Mouse (Mus musculus) heart, embryonic 16.5 days (tissue): ENCODE results near the gene Haghl. TPM values are rescaled to one million over a fixed set of nuclear protein-coding genes. Genes with fewer than 3 reads are reported as not detected.

Experiments
- ATAC-seq: fragments of 200-750 bp; cut with Nextera tagmentation; replicated peaks from 2 replicates; pipeline ENCODE4 v1.8.0; 2017; ENCODE audit warnings: moderate number of reproducible peaks; ENCODE audit not compliant: insufficient read depth, low FRiP score; ENCODE audit errors: extremely low read depth
- H3K27ac ChIP-seq: fragments of 300-500 bp; sonication (generic); 2 replicates; pipeline ENCODE4 v1.5.1; 2014; ENCODE audit warnings: mild to moderate bottlenecking, low read length, control low read depth, moderate library complexity
- H3K27me3 ChIP-seq: fragments of 300-500 bp; sonication (generic); 2 replicates; pipeline ENCODE4 v1.6.1; 2014; ENCODE audit warnings: low read length, mixed read lengths; ENCODE audit not compliant: control insufficient read depth, insufficient read depth
- H3K36me3 ChIP-seq: fragments of 300-500 bp; sonication (generic); 2 replicates; pipeline ENCODE4 v1.6.1; 2014; ENCODE audit not compliant: control insufficient read depth, insufficient read depth
- H3K4me1 ChIP-seq: fragments of 300-500 bp; sonication (generic); 2 replicates; pipeline ENCODE4 v1.6.1; 2014; ENCODE audit warnings: low read length, mixed read lengths; ENCODE audit not compliant: control insufficient read depth, insufficient read depth
- H3K4me2 ChIP-seq: fragments of 300-500 bp; sonication (generic); 2 replicates; pipeline ENCODE4 v1.6.1; 2014; ENCODE audit warnings: low read depth, mild to moderate bottlenecking, control low read depth, low read length
- H3K4me3 ChIP-seq: fragments of 300-500 bp; sonication (generic); 2 replicates; pipeline ENCODE4 v1.5.1; 2014; ENCODE audit warnings: mild to moderate bottlenecking, control low read depth, low read length
- H3K9ac ChIP-seq: fragments of 300-500 bp; sonication (generic); 2 replicates; pipeline ENCODE4 v1.6.1; 2014; ENCODE audit warnings: low read length, control low read depth
- H3K9me3 ChIP-seq: fragments of 300-500 bp; sonication (generic); replicated peaks from 2 replicates; pipeline ENCODE4 v1.6.1; 2016; ENCODE audit warnings: low read length; ENCODE audit not compliant: control insufficient read depth
- WGBS: fragments of 180-500 bp; shearing (Covaris S2); extraction: QIAGEN DNeasy Blood & Tissue Kit; methylation state at CpG from one replicate; pipeline ENCODE4 v1.1.7; 2014; 5-methylcytosine and 5-hydroxymethylcytosine counted together
- polyA plus RNA-seq: library from polyadenylated mRNA; unstranded; fragments of >200 nt; fragmentation: Nextera tagmentation; extraction: Ambion mirVana; gene quantifications from 2 replicates; pipeline ENCODE4 v1.2.1, GENCODE M21; 2015

The Haghl gene
- polyA plus RNA-seq = 51.4 and 55.2 TPM in 2 replicates

DNA sequence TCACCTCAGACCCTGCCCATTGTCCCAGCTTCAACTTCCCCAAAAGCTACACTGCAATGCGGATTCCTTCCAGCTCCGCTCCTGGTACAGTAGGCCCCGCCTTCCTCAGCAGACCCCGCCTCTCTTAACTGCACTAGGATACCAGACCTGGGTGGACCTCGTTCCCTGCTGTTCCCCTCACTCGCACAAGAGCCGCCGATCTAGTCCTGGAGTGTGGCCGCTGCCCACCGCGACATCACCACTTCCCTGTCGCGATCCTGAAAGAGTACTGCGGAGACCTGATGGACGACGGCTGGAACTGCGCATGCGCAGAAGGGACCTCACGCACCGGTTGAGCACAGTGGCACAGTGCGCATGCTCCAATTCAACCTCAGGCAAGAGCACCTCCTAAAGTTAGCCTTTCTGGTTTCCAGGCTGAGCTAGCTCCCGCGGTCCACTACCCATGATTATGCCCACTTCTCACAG is at the start of gene Haghl:
Gene Haghl, minus strand, starts transcription at position 393 of the 465 bp plus-strand sequence.
- Histone ChIP-seq H3K36me3 (peaks cover 16% of the 10 kb centered on the region), H3K4me1 (peaks cover 22% of the 10 kb centered on the region), H3K9ac (peak within 1 kb of the TSS; percentile 77), H3K4me3 (peak within 1 kb of the TSS; percentile 85), H3K9me3 (no peaks in the 10 kb centered on the region), H3K27me3 (no peaks in the 10 kb centered on the region), H3K4me2 (peak within 1 kb of the TSS; percentile 84), H3K27ac (peak within 1 kb of the TSS; percentile 94)
- peak; percentile 88 for ATAC-seq
- under 1% methylated on average over 23 of the region's 23 CpGs for WGBS

DNA sequence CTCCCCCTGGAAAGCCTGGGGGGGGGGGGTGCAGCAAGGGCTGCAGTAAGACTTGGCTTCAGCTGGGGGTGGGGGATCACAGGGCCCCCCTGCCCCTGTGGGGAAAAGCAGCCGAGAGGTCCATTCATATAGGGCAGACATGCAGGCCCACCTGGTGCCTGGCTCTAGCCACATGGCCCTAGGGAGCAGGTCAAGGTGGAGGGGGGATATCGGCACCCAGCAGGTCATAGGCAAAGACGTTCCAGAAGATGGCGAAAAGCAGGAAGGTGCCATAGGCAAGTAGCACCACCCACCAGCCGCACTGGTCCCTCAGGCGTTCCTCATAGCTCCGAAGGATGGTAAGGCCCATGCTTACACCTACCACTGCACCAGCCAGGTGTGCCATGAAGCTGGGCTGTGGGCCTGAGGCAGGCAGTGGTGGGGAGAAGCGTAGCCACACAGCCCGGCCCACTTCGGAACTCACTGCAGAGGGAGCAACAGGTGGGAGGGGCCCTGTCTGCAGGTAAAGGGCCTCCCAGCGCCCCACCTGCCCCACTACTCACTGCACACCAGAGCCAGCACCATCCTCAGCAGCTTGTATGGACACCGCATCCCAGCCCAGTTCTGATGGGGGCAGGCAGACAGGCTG is 49.2 kb upstream of the Haghl start:
- WGBS = 88% methylated on average over 12 of the region's 12 CpGs
- peak overlapping the region; percentile 90 for H3K4me3 ChIP-seq
- peaks cover 58% of the 10 kb centered on the region for H3K4me1 ChIP-seq
- no peaks in the 10 kb centered on the region for H3K9me3 ChIP-seq
- peak overlapping the region; percentile 92 for H3K4me2 ChIP-seq
- no peak for ATAC-seq
- H3K27ac ChIP-seq = peak overlapping the region; percentile 99
- H3K27me3 ChIP-seq = no peaks in the 10 kb centered on the region
- peak overlapping the region; percentile 93 for H3K9ac ChIP-seq
- H3K36me3 ChIP-seq = peaks cover 26% of the 10 kb centered on the region

DNA sequence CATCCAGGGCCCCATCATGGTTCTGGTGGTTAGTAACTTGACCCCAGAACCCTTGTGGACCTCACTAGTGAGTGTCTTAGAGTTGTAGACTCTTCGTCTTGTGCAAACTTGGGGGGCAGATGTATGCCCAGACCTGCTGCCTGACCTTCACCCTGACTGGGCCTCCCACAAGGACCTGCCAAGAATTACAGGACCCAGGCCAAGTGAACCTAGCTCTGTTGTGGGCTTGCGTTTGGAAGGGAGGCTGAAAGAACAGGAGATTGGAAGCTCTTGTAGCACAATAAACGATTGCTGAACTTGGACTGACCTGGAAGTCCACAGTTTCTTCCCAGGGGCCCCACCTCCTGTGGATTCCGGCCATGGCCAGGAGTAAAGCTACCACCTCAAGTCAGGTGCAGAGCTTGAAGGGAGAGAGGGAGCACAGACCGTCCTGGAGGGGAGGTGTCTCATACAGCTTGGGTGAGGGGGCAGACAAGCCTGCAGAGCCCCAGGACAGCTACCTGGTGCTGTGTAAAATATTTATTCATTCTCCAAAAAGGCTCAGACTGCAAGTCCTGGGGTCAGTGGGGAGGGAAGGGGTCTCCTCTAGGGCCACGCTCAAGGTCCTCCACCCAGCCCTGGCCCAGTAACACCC is 48.6 kb upstream of the Haghl start:
- no peaks in the 10 kb centered on the region for H3K27me3 ChIP-seq
- no peak for ATAC-seq
- peaks cover 19% of the 10 kb centered on the region for H3K36me3 ChIP-seq
- peaks cover 63% of the 10 kb centered on the region for H3K4me1 ChIP-seq
- H3K9ac ChIP-seq = peak overlapping the region; percentile 93
- H3K4me3 ChIP-seq = peak overlapping the region; percentile 90
- WGBS = 18% methylated on average over 6 of the region's 6 CpGs
- peak overlapping the region; percentile 99 for H3K27ac ChIP-seq
- H3K9me3 ChIP-seq = no peaks in the 10 kb centered on the region
- H3K4me2 ChIP-seq = peak overlapping the region; percentile 92

DNA sequence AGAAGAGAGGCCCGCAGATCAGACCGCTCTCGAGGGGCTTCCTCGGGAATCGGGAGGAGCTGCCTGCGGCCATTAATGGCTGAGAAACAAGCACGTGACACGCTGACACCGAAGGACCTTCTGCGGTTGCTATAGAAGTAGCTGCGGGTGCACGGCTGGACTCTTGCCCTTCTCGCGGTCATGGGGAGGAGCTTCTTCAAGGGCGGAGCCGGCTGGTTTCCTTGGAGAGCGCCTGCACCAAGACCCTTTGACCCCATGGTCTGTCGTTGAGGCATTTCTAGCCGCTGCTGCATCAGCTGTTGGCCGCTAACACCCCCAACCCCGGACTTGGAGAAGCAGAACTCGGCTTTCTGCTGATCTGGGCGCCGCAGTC is 47.8 kb upstream of the Haghl start, which contains the start of gene Stub1:
Gene Stub1, minus strand, starts transcription at position 114 of the 373 bp plus-strand sequence.
- Histone ChIP-seq H3K4me2 (peak within 1 kb of the TSS; percentile 98), H3K9ac (peak within 1 kb of the TSS; percentile 97), H3K9me3 (no peaks in the 10 kb centered on the region), H3K27ac (peak within 1 kb of the TSS; percentile 99), H3K4me1 (peaks cover 67% of the 10 kb centered on the region), H3K4me3 (peak within 1 kb of the TSS; percentile 90), H3K27me3 (no peaks in the 10 kb centered on the region), H3K36me3 (peaks cover 18% of the 10 kb centered on the region)
- WGBS = under 1% methylated on average over 24 of the region's 24 CpGs
- ATAC-seq = peak; percentile 76

- Histone ChIP-seq H3K4me2 (peak overlapping the region; percentile 98), H3K9ac (peak overlapping the region; percentile 97), H3K9me3 (no peaks in the 10 kb centered on the region), H3K4me1 (peaks cover 70% of the 10 kb centered on the region), H3K36me3 (peaks cover 19% of the 10 kb centered on the region), H3K27ac (peak overlapping the region; percentile 99), H3K4me3 (peak overlapping the region; percentile 90), H3K27me3 (no peaks in the 10 kb centered on the region)
- ATAC-seq = peak; percentile 91
- WGBS = under 1% methylated on average over 77 of the region's 77 CpGs
Observed at GRCm38 (mm10) chr17:25832436-25833290, 47.2 kb upstream of the Haghl start.

DNA sequence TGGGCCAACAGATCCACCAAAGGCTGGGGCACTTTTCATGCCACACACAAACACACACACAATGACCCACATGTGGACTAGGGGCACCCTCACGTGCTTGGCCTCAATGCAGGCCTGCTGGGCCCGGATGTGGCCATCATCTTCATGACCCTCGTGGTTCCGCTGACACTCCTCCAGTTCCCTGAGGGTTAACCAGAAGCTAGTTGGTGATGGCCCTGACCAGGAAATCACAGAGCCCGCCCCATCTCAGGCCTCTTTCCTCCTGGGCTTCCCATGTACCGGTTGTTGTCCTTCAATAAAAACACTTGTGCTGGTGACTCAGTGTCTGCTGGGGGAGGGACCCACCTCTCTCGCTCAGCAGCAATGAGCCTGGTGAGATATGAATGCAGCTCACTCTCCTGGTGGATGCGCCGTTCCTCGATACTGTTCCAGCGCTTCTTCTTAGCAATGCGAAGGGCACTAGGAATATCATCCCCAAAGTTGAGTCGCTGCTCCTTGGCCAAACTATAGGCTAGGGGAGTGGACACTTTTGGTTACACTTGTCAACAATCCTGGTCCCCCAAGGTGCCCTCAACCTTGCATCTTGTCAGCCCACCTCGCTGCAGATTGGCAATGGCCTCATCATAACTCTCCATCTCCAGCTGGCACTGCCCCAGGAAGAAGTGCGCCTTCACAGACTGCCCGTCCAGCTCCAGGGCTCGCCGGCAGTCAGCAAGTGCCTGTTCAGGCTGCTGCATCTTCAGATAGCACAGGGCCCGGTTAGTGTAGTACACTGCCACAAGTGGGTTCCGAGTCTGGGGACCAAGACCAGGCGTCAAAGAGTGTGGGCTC is 46.2 kb upstream of the Haghl start:
- H3K4me2 ChIP-seq = peak overlapping the region; percentile 98
- H3K4me3 ChIP-seq = peak overlapping the region; percentile 90
- H3K36me3 ChIP-seq = peaks cover 26% of the 10 kb centered on the region
- peak overlapping the region; percentile 97 for H3K9ac ChIP-seq
- H3K4me1 ChIP-seq = peaks cover 64% of the 10 kb centered on the region
- ATAC-seq = no peak
- no peaks in the 10 kb centered on the region for H3K9me3 ChIP-seq
- H3K27me3 ChIP-seq = no peaks in the 10 kb centered on the region
- peak overlapping the region; percentile 99 for H3K27ac ChIP-seq
- WGBS = 47% methylated on average over 21 of the region's 21 CpGs

GRCm38 (mm10) chr17:25830806-25831431 is 45.4 kb upstream of the Haghl start:
- no peak overlapping the region for H3K9ac ChIP-seq
- H3K4me2 ChIP-seq = no peak overlapping the region; the same call in 1 of the 2 replicates
- H3K9me3 ChIP-seq = no peaks in the 10 kb centered on the region
- peaks cover 33% of the 10 kb centered on the region for H3K36me3 ChIP-seq
- H3K4me3 ChIP-seq = no peak overlapping the region
- no peak for ATAC-seq
- peaks cover 56% of the 10 kb centered on the region for H3K4me1 ChIP-seq
- no peak overlapping the region for H3K27ac ChIP-seq
- WGBS = 87% methylated on average over 14 of the region's 14 CpGs
- no peaks in the 10 kb centered on the region for H3K27me3 ChIP-seq

DNA sequence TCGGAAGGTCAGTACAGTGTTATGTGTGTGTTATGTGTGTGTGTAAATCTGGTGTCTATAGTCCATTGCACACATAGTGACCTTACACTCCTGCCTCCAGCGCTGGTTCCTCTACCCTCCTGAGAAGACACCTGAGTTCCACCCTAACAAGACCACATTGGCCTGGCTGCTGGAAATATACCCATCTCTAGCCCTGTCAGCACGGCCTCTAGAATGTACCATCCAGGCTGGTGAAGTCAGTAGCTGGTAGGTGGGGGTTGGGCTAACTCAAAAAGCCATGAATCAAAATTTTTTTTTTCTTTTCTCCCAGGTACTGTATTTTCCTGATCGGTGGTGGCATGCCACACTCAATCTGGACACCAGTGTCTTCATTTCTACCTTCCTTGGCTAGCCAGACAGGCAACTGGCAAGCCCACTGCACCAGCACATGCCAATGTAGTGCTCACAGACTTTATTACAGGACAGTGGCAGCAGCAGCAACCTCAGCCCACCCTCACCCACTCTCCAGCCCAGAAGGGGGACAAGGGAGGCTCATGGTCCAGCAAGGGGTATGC is 44.8 kb upstream of the Haghl start:
- Histone ChIP-seq H3K9me3 (no peaks in the 10 kb centered on the region), H3K9ac (no peak overlapping the region), H3K4me2 (no peak overlapping the region), H3K4me1 (peaks cover 50% of the 10 kb centered on the region), H3K4me3 (no peak overlapping the region; the same call in 1 of the 2 replicates), H3K36me3 (peaks cover 36% of the 10 kb centered on the region), H3K27me3 (no peaks in the 10 kb centered on the region), H3K27ac (no peak overlapping the region)
- WGBS = 80% methylated on average over 4 of the region's 4 CpGs
- no peak for ATAC-seq
